Mouse (Mus musculus) MEL (cell line): ENCODE measurements around the gene Nelfb. TPM values are rescaled to one million over a fixed set of nuclear protein-coding genes. Genes with fewer than 3 reads are reported as not detected.

Experiments
- DNase-seq: peaks from one replicate; pipeline ENCODE4 v3.0.0; 2011; ENCODE audit warnings: low read depth, low spot score
- H3K27ac ChIP-seq: 2 replicates; pipeline ENCODE4 v1.5.1; 2012; ENCODE audit warnings: low read depth, mild to moderate bottlenecking, control low read depth, low read length, moderate library complexity; ENCODE audit not compliant: control insufficient read depth
- H3K27me3 ChIP-seq, 2 experiments: fragments of 150-350 bp in 1 of 2; sonication (generic) in 1 of 2; 2 replicates each; pipeline ENCODE4 v1.6.1; 2012; ENCODE audit warnings: low read length in 2 of 2, mild to moderate bottlenecking in 2 of 2, improper control_type of control experiment in 1 of 2, moderate library complexity in 1 of 2; ENCODE audit not compliant: insufficient read depth in 2 of 2, control insufficient read depth in 1 of 2
- H3K36me3 ChIP-seq, 2 experiments: 2 replicates each; pipeline ENCODE4 v1.6.1; 2012 to 2014; ENCODE audit warnings: low read length in 2 of 2, improper control_type of control experiment in 1 of 2, inconsistent platforms in 1 of 2, mild to moderate bottlenecking in 1 of 2; ENCODE audit not compliant: insufficient read depth in 2 of 2, control insufficient read depth in 1 of 2
- H3K4me1 ChIP-seq, 2 experiments: fragments of 150-350 bp in 1 of 2; sonication (generic) in 1 of 2; 2 replicates each; pipeline ENCODE4 v1.6.1; 2012; ENCODE audit warnings: low read length in 2 of 2, improper control_type of control experiment in 1 of 2, mild to moderate bottlenecking in 1 of 2; ENCODE audit not compliant: insufficient read depth in 2 of 2, control insufficient read depth in 1 of 2
- H3K4me3 ChIP-seq, 2 experiments: fragments of 150-350 bp in 1 of 2; sonication (generic) in 1 of 2; 2 replicates each; pipeline ENCODE4 v1.5.1; 2012; ENCODE audit warnings: low read depth in 2 of 2, low read length in 2 of 2, mild to moderate bottlenecking in 2 of 2, moderate library complexity in 2 of 2, control low read depth in 1 of 2, improper control_type of control experiment in 1 of 2; ENCODE audit not compliant: control insufficient read depth in 1 of 2, insufficient read depth in 1 of 2
- H3K79me2 ChIP-seq: 2 replicates; pipeline ENCODE4 v1.6.1; 2012; ENCODE audit warnings: mild to moderate bottlenecking, low read length, moderate library complexity; ENCODE audit not compliant: control insufficient read depth, poor library complexity, insufficient read depth
- H3K9ac ChIP-seq: 2 replicates; pipeline ENCODE4 v1.6.1; 2012; ENCODE audit warnings: low read depth, mild to moderate bottlenecking, control low read depth, low read length, moderate library complexity; ENCODE audit not compliant: control insufficient read depth, poor library complexity, severe bottlenecking
- H3K9me3 ChIP-seq: fragments of 150-350 bp; sonication (generic); replicated peaks from 2 replicates; pipeline ENCODE4 v1.6.1; 2012; ENCODE audit warnings: mild to moderate bottlenecking, low read length, improper control_type of control experiment, moderate library complexity; ENCODE audit not compliant: insufficient read depth
- CHD1 ChIP-seq: IDR thresholded peaks from 2 replicates; pipeline ENCODE4 v1.6.1; 2012; ENCODE audit warnings: low read depth, mild to moderate bottlenecking, inconsistent platforms, low read length, improper control_type of control experiment
- CTCF ChIP-seq, 3 experiments: IDR thresholded peaks in 2 of 3; conservative IDR thresholded peaks in 1 of 3; 2 replicates each; pipeline ENCODE4 v1.5.1; 2011 to 2012; ENCODE audit warnings: low read length in 3 of 3, low read depth in 2 of 3, mild to moderate bottlenecking in 2 of 3, improper control_type of control experiment in 1 of 3, inconsistent platforms in 1 of 3, mixed read lengths in 1 of 3, moderate library complexity in 1 of 3; ENCODE audit not compliant: control insufficient read depth in 1 of 3, insufficient read depth in 1 of 3, poor library complexity in 1 of 3, severe bottlenecking in 1 of 3
- E2F4 ChIP-seq: IDR thresholded peaks from 2 replicates; pipeline ENCODE4 v1.6.1; 2011; ENCODE audit warnings: low read depth, low read length, improper control_type of control experiment, borderline replicate concordance
- EP300 ChIP-seq, 2 experiments: IDR thresholded peaks; 2 replicates each; pipeline ENCODE4 v1.6.1; 2011; ENCODE audit warnings: improper control_type of control experiment in 2 of 2, low read length in 2 of 2, low read depth in 1 of 2, mild to moderate bottlenecking in 1 of 2
- ETS1 ChIP-seq: IDR thresholded peaks from 2 replicates; pipeline ENCODE4 v1.6.1; 2012; ENCODE audit warnings: low read depth, mild to moderate bottlenecking, inconsistent platforms, low read length, improper control_type of control experiment, moderate library complexity
- GABPA ChIP-seq: IDR thresholded peaks from 2 replicates; pipeline ENCODE4 v1.6.1; 2012; ENCODE audit warnings: low read depth, mild to moderate bottlenecking, inconsistent platforms, low read length, improper control_type of control experiment, moderate library complexity
- GATA1 ChIP-seq: IDR thresholded peaks from 2 replicates; pipeline ENCODE4 v1.6.1; 2011; ENCODE audit warnings: low read depth, low read length, improper control_type of control experiment
- KAT2A ChIP-seq: conservative IDR thresholded peaks from 2 replicates; pipeline ENCODE4 v1.6.1; 2012; ENCODE audit warnings: low read depth, low read length, improper control_type of control experiment, inconsistent platforms
- MAX ChIP-seq: IDR thresholded peaks from 2 replicates; pipeline ENCODE4 v1.6.1; 2011; ENCODE audit warnings: low read length, improper control_type of control experiment
- MEF2A ChIP-seq: IDR thresholded peaks from 2 replicates; pipeline ENCODE4 v1.6.1; 2014; ENCODE audit warnings: low read depth, mild to moderate bottlenecking, inconsistent platforms, low read length, improper control_type of control experiment; ENCODE audit not compliant: poor library complexity, insufficient replicate concordance, severe bottlenecking; ENCODE audit errors: extremely low read depth
- MXI1 ChIP-seq: IDR thresholded peaks from 2 replicates; pipeline ENCODE4 v1.6.1; 2011; ENCODE audit warnings: mild to moderate bottlenecking, low read depth, low read length, improper control_type of control experiment
- MYB ChIP-seq: IDR thresholded peaks from 2 replicates; pipeline ENCODE4 v1.6.1; 2011; ENCODE audit warnings: mild to moderate bottlenecking, low read depth, low read length, improper control_type of control experiment
- MYC ChIP-seq: IDR thresholded peaks from 2 replicates; pipeline ENCODE4 v1.6.1; 2011; ENCODE audit warnings: low read depth, mild to moderate bottlenecking, low read length, improper control_type of control experiment, moderate library complexity
- NELFE ChIP-seq: IDR thresholded peaks from 2 replicates; pipeline ENCODE4 v1.6.1; 2011; ENCODE audit warnings: low read depth, low read length, improper control_type of control experiment
- POLR2AphosphoS2 ChIP-seq: IDR thresholded peaks from 2 replicates; pipeline ENCODE4 v1.6.1; 2011; ENCODE audit warnings: low read length, improper control_type of control experiment
- POLR2AphosphoS5 ChIP-seq: IDR thresholded peaks from 2 replicates; pipeline ENCODE4 v1.6.1; 2012; ENCODE audit warnings: low read depth, borderline replicate concordance, mild to moderate bottlenecking, inconsistent platforms, low read length, moderate library complexity, mixed read lengths
- RAD21 ChIP-seq: IDR thresholded peaks from 2 replicates; pipeline ENCODE4 v1.6.1; 2011; ENCODE audit warnings: mild to moderate bottlenecking, low read depth, low read length, improper control_type of control experiment
- SIN3A ChIP-seq: IDR thresholded peaks from 2 replicates; pipeline ENCODE4 v1.6.1; 2012; ENCODE audit warnings: low read length, improper control_type of control experiment, inconsistent platforms
- TCF12 ChIP-seq: IDR thresholded peaks from 2 replicates; pipeline ENCODE4 v1.6.1; 2014; ENCODE audit warnings: low read depth, mild to moderate bottlenecking, inconsistent platforms, low read length, improper control_type of control experiment, moderate library complexity
- UBTF ChIP-seq: IDR thresholded peaks from 2 replicates; pipeline ENCODE4 v1.6.1; 2012; ENCODE audit warnings: low read depth, mild to moderate bottlenecking, inconsistent platforms, low read length, improper control_type of control experiment, moderate library complexity, borderline replicate concordance; ENCODE audit not compliant: insufficient read depth
- ZC3H11A ChIP-seq: IDR thresholded peaks from 2 replicates; pipeline ENCODE4 v1.6.1; 2012; ENCODE audit warnings: low read depth, mild to moderate bottlenecking, inconsistent platforms, low read length, improper control_type of control experiment
- ZKSCAN1 ChIP-seq: IDR thresholded peaks from 2 replicates; pipeline ENCODE4 v1.6.1; 2012; ENCODE audit warnings: low read depth, mild to moderate bottlenecking, inconsistent platforms, low read length, improper control_type of control experiment, moderate library complexity
- ZMIZ1 ChIP-seq: IDR thresholded peaks from 2 replicates; pipeline ENCODE4 v1.6.1; 2012; ENCODE audit warnings: low read depth, mild to moderate bottlenecking, inconsistent platforms, low read length, improper control_type of control experiment, moderate library complexity
- ZNF384 ChIP-seq: IDR thresholded peaks from 2 replicates; pipeline ENCODE4 v1.6.1; 2012; ENCODE audit warnings: low read depth, mild to moderate bottlenecking, inconsistent platforms, low read length, improper control_type of control experiment
- polyA plus RNA-seq, 2 experiments: library from polyadenylated mRNA; stranded (reverse) in 1 of 2; unstranded in 1 of 2; fragments of >175 nt in 1 of 2; fragments of >200 nt in 1 of 2; gene quantifications; 2 replicates each; pipeline versions ENCODE4 v1.2.1 to v1.2.4; 2012; ENCODE audit warnings: low replicate concordance in 2 of 2, low read depth in 1 of 2; ENCODE audit not compliant: insufficient read length in 2 of 2, insufficient read depth in 1 of 2, missing spikeins in 1 of 2
- total RNA-seq: library from RNA; depleted of rRNA; stranded (reverse); fragments of 300-350 nt; gene quantifications from 2 replicates; pipeline ENCODE4 v1.2.3, GENCODE M21; 2012

Gene Nelfb
- total and polyA plus RNA-seq, 3 experiments = 62.9 to 83.5 TPM; not detected in 1

DNA sequence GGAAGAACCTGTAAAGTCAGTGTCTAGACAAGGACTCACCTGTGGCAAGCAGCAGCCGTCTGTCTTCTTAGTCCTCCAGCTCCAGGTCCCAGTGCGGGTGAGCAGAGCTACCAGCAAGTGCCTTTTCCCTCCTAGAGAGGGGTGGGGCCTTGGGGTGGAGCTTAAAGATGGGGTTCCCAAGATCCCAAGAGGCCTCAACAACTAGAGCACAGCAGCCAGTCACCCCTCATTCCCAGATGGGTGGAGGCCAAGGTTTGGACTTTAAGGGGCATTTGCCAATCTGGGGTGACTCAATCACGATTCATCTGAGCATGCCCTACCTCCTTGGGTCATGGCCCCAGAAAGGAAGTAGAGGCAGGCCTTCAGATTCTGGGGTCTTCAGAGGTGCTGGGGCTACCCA lies 28.5 kb upstream of the Nelfb start:
- no peak for TF ChIP-seq POLR2AphosphoS5
- no peaks in the 10 kb centered on the region; the same call in 1 of the 2 replicates for H3K79me2 ChIP-seq
- H3K36me3 ChIP-seq = no peaks in the 10 kb centered on the region
- H3K4me1 ChIP-seq = peaks cover 0 to 21% of the 10 kb centered on the region in 2 experiments; a peak in 3 of 4 replicates
- no peak overlapping the region for H3K4me3 ChIP-seq
- no peak overlapping the region for H3K9ac ChIP-seq
- H3K9me3 ChIP-seq = no peaks in the 10 kb centered on the region
- no peaks in the 10 kb centered on the region for H3K27me3 ChIP-seq
- no peak overlapping the region for H3K27ac ChIP-seq
- DNase-seq = no peak

GRCm38 (mm10) chr2:25238106-25238505 lies 26.8 kb upstream of the Nelfb start:
- Histone ChIP-seq H3K9me3 (no peaks in the 10 kb centered on the region), H3K9ac (no peak overlapping the region), H3K27ac (no peak overlapping the region), H3K4me3 (no peak overlapping the region), H3K36me3 (peaks cover 0 to 4% of the 10 kb centered on the region in 2 experiments; a peak in 1 of 4 replicates), H3K79me2 (no peaks in the 10 kb centered on the region; the same call in 1 of the 2 replicates), H3K4me1 (peaks cover 6 to 34% of the 10 kb centered on the region in 2 experiments), H3K27me3 (no peaks in the 10 kb centered on the region)
- TF ChIP-seq TCF12 (no peak), NELFE (no peak), ZNF384 (no peak), RAD21 (no peak), MYC (no peak)
- no peak for DNase-seq

DNA sequence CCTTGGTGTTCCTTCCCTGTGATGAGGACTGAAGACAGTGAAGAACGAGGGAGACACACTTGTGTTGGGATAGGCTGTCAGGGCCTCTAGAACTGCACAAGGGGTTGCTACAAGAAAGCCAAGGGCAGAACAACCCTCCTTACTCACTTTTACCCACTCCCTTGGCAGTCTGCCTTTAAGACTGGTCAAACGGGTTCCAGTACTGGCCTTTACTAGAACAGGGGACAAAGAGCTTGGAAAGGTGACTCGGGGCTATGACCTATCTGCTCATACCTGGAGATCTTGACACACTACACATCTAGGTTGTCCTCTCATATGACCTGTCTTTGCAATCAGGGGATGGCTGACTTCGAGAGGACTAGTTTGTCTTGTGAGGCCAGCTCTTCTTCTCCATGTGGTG lies 26.2 kb upstream of the Nelfb start:
- Histone ChIP-seq H3K27me3 (no peaks in the 10 kb centered on the region), H3K9ac (no peak overlapping the region), H3K4me3 (no peak overlapping the region), H3K9me3 (no peaks in the 10 kb centered on the region), H3K79me2 (no peaks in the 10 kb centered on the region; the same call in 1 of the 2 replicates), H3K4me1 (peaks cover 6 to 35% of the 10 kb centered on the region in 2 experiments), H3K27ac (no peak overlapping the region), H3K36me3 (peaks cover 0 to 6% of the 10 kb centered on the region in 2 experiments; a peak in 2 of 4 replicates)
- no peak for DNase-seq
- no peak for TF ChIP-seq POLR2AphosphoS2
- TF ChIP-seq UBTF = no peak
- TF ChIP-seq MYB = no peak
- no peak for TF ChIP-seq ZC3H11A
- no peak for TF ChIP-seq CHD1
- TF ChIP-seq ZKSCAN1 = no peak
- TF ChIP-seq MAX = no peak
- no peak for TF ChIP-seq GATA1
- TF ChIP-seq KAT2A = no peak
- TF ChIP-seq EP300 (IDR thresholded peaks at IDR 0.05; ENCODE audit: low read depth in 1 of 2, low read length in 2 of 2) = no peak
- no peak for TF ChIP-seq GABPA
- TF ChIP-seq ZMIZ1 = no peak
- TF ChIP-seq ETS1 = no peak
- TF ChIP-seq E2F4 = no peak
- TF ChIP-seq CTCF (IDR thresholded peaks at IDR 0.05 in 2 of 3, conservative IDR thresholded peaks at IDR 0.05 in 1 of 3; ENCODE audit: control insufficient read depth in 1 of 3, insufficient read depth in 1 of 3, low read depth in 2 of 3, low read length in 3 of 3, poor library complexity in 1 of 3, severe bottlenecking in 1 of 3) = no peak
- no peak for TF ChIP-seq MXI1
- TF ChIP-seq MEF2A = no peak
- no peak for TF ChIP-seq NELFE
- no peak for TF ChIP-seq SIN3A
- TF ChIP-seq MYC = no peak
